Comparison of ENCODE assay signal across 21 mouse cellular contexts in genomic region chr17:56686801-56687200, GRCm38 (mm10). TPM values are rescaled to one million over a fixed set of nuclear protein-coding genes. Genes with fewer than 3 reads are reported as not detected.
A peak's percentile ranks its signal among the peaks of the same experiment; 100 is the strongest.
DNase-seq lines count a peak whose midpoint lies in the region; ATAC-seq and TF ChIP-seq lines count a peak whose summit lies in the region.
"Had no signal": no experiment of that assay in that cellular context is flagged by ENCODE, and none has a peak within 500 bp of the region (broad histone marks: within the 10 kb centered on the region; RNA-seq: fewer than 3 reads in every experiment).

No protein-coding gene starts in this region.

- H3K4me2 ChIP-seq in heart, embryonic 12.5 days: no peak overlapping the region
- peak overlapping the region; percentile 57 for H3K4me2 ChIP-seq in liver, embryonic 12.5 days
- H3K4me2 ChIP-seq: hindbrain, embryonic 15.5 days had no signal

- WGBS in heart, embryonic 12.5 days: 81% methylated on average over 4 of the region's 4 CpGs
- WGBS in liver, embryonic 12.5 days (ENCODE audit: insufficient replicate concordance): 71% methylated on average over 4 of the region's 4 CpGs

- ATAC-seq in heart, embryonic 12.5 days (ENCODE audit: insufficient number of reproducible peaks, low FRiP score): no peak
- no peak for ATAC-seq in liver, embryonic 12.5 days
- ATAC-seq: activated CD4-positive, CD25-positive, alpha-beta regulatory T cell, adult 4 months; forebrain, embryonic 14.5 days; Patski had no signal

- H3K27me3 ChIP-seq in heart, embryonic 12.5 days (replicated peaks): no peaks in the 10 kb centered on the region
- no peaks in the 10 kb centered on the region for H3K27me3 ChIP-seq in testis, adult 2 months (ENCODE audit: control insufficient read depth, insufficient read depth, low read length)
- H3K27me3 ChIP-seq in liver, embryonic 12.5 days (replicated peaks): no peaks in the 10 kb centered on the region
- H3K27me3 ChIP-seq: hindbrain, embryonic 15.5 days; Patski had no signal

- no peak for TF ChIP-seq CTCF in testis, adult 2 months (IDR thresholded peaks at IDR 0.05; ENCODE audit: control insufficient read depth, insufficient read depth, insufficient replicate concordance, low read depth, low read length)

- H3K9ac ChIP-seq in heart, embryonic 12.5 days: peak overlapping the region; percentile 21; the same call in 1 of the 2 replicates
- H3K9ac ChIP-seq in liver, embryonic 12.5 days: peak overlapping the region; percentile 22; the same call in 1 of the 2 replicates
- H3K9ac ChIP-seq: hindbrain, embryonic 15.5 days had no signal

- no peak overlapping the region for H3K27ac ChIP-seq in heart, embryonic 12.5 days (ENCODE audit: poor library complexity, severe bottlenecking)
- H3K27ac ChIP-seq in testis, adult 2 months (ENCODE audit: control insufficient read depth, insufficient read depth, low read depth, low read length): no peak overlapping the region
- peak overlapping the region; percentile 88 for H3K27ac ChIP-seq in liver, embryonic 12.5 days
- H3K27ac ChIP-seq: forebrain, embryonic 10.5 days; gastrocnemius, adult 2 months; heart, embryonic 10.5 days; hindbrain, embryonic 15.5 days had no signal

- H3K36me3 ChIP-seq in heart, embryonic 12.5 days: peaks cover 88% of the 10 kb centered on the region
- no peaks in the 10 kb centered on the region; the same call in none of the 2 replicates for H3K36me3 ChIP-seq in testis, adult 2 months (ENCODE audit: control insufficient read depth, insufficient read depth, low read length)
- peaks cover 100% of the 10 kb centered on the region for H3K36me3 ChIP-seq in liver, embryonic 12.5 days

- no peaks in the 10 kb centered on the region for H3K9me3 ChIP-seq in heart, embryonic 12.5 days (replicated peaks)
- no peaks in the 10 kb centered on the region for H3K9me3 ChIP-seq in liver, embryonic 12.5 days (replicated peaks)
- H3K9me3 ChIP-seq: forebrain, embryonic 10.5 days; heart, embryonic 10.5 days; hindbrain, embryonic 15.5 days had no signal

- DNase-seq in heart, adult 8-10 months (ENCODE audit: low spot score): no peak
- DNase-seq in testis, postnatal 14 days (ENCODE audit: low spot score): no peak
- DNase-seq in spleen, adult 18-20 months: no peak
- no peak for DNase-seq in adrenal gland, postnatal 10 days
- DNase-seq: adrenal gland, postnatal 25 days; cerebellum, adult 18-20 months; cerebellum, postnatal 36 days; gastrocnemius, adult 2 months; gastrocnemius, postnatal 25 days; heart, adult 11 months; heart, postnatal 36 days had no signal

- H3K4me1 ChIP-seq in heart, embryonic 12.5 days (replicated peaks): peaks cover 62% of the 10 kb centered on the region
- H3K4me1 ChIP-seq in testis, adult 2 months (ENCODE audit: control insufficient read depth, insufficient read depth, low read length): no peaks in the 10 kb centered on the region
- peaks cover 83% of the 10 kb centered on the region for H3K4me1 ChIP-seq in liver, embryonic 12.5 days
- H3K4me1 ChIP-seq: forebrain, embryonic 10.5 days had no signal

- no peak for TF ChIP-seq POLR2A in testis, adult 2 months (IDR thresholded peaks at IDR 0.05; ENCODE audit: control insufficient read depth, low read depth, low read length)

- H3K4me3 ChIP-seq in heart, embryonic 12.5 days: no peak overlapping the region
- peak overlapping the region; percentile 60 for H3K4me3 ChIP-seq in testis, adult 2 months (ENCODE audit: control insufficient read depth, low read depth, low read length)
- H3K4me3 ChIP-seq in liver, embryonic 12.5 days: no peak overlapping the region
- H3K4me3 ChIP-seq: erythroblast, embryonic 14.5 days; forebrain, embryonic 10.5 days; gastrocnemius, adult 2 months; heart, embryonic 10.5 days; hindbrain, embryonic 15.5 days had no signal

RNA-seq across cellular contexts. Expression of gene Ranbp3, which starts 13.7 kb away (rescaled TPM):
- polyA plus RNA-seq in heart, embryonic 12.5 days (2016; fragmentation: Nextera tagmentation; extraction: Ambion mirVana): 63.2 and 64.5 TPM in 2 replicates
- 10 to 100 TPM; 33.8 to 39.3 (median 37.5) TPM for total RNA-seq in heart, adult 8-10 months (2022)
- polyA plus RNA-seq in testis, adult 2 months (2012; rRNA removed): 98.4 and 120 TPM in 2 replicates
- 66.3 and 67.5 TPM in 2 replicates for polyA plus RNA-seq in liver, embryonic 12.5 days (2016; fragmentation: Nextera tagmentation; extraction: Ambion mirVana)
- total RNA-seq in adrenal gland, postnatal 10 days (2021): 10 to 100 TPM; 56.6 to 62.0 TPM

RNA-seq across cellular contexts. Expression of gene Ndufa11, which starts 30.8 kb away (rescaled TPM):
- 638 and 663 TPM in 2 replicates for polyA plus RNA-seq in heart, embryonic 12.5 days (2016; fragmentation: Nextera tagmentation; extraction: Ambion mirVana)
- 100 to 1,000 TPM; 804 to 980 (median 857) TPM for total RNA-seq in heart, adult 8-10 months (2022)
- polyA plus RNA-seq in testis, adult 2 months (2012; rRNA removed): 135 and 159 TPM in 2 replicates
- polyA plus RNA-seq in liver, embryonic 12.5 days (2016; fragmentation: Nextera tagmentation; extraction: Ambion mirVana): 265 and 282 TPM in 2 replicates
- total RNA-seq in adrenal gland, postnatal 10 days (2021): 100 to 1,000 TPM; 432 to 465 TPM

RNA-seq across cellular contexts. Expression of gene Vmac, which starts 31.0 kb away (rescaled TPM):
- 12.1 and 12.9 TPM in 2 replicates for polyA plus RNA-seq in heart, embryonic 12.5 days (2016; fragmentation: Nextera tagmentation; extraction: Ambion mirVana)
- total RNA-seq in heart, adult 8-10 months (2022): 1 to 10 TPM; 3.2 to 7.1 (median 6.0) TPM
- 9.2 and 12.4 TPM in 2 replicates for polyA plus RNA-seq in testis, adult 2 months (2012; rRNA removed)
- polyA plus RNA-seq in liver, embryonic 12.5 days (2016; fragmentation: Nextera tagmentation; extraction: Ambion mirVana): 3.8 and 4.0 TPM in 2 replicates
- total RNA-seq in adrenal gland, postnatal 10 days (2021): 10 to 100 TPM; 16.8 to 24.2 TPM

RNA-seq across cellular contexts. Expression of gene Catsperd, which starts 58.9 kb away (rescaled TPM):
- polyA plus RNA-seq in heart, embryonic 12.5 days (2016; fragmentation: Nextera tagmentation; extraction: Ambion mirVana): 0.28 and 0.42 TPM in 2 replicates
- total RNA-seq in heart, adult 8-10 months (2022): under 1 TPM in 2 of 4 experiments, not detected in 2; 0.16 TPM
- polyA plus RNA-seq in testis, adult 2 months (2012; rRNA removed): 182 and 184 TPM in 2 replicates
- polyA plus RNA-seq in liver, embryonic 12.5 days (2016; fragmentation: Nextera tagmentation; extraction: Ambion mirVana): 0.50 and 0.57 TPM in 2 replicates
- total RNA-seq in adrenal gland, postnatal 10 days (2021): 1 to 10 TPM in 1 of 2 experiments, under 1 TPM in 1; 0.66 to 1.1 TPM
- total RNA-seq: gastrocnemius, postnatal 25 days; heart, postnatal 36 days had no signal
- polyA plus RNA-seq: erythroblast, embryonic 14.5 days had no signal
